Mouse (Mus musculus) cerebellum, adult 11 months (tissue): Measurements from ENCODE around the gene Dcun1d3.
A peak's percentile ranks its signal among the peaks of the same experiment; 100 is the strongest.

Experiments used
- DNase-seq: peaks from one replicate; pipeline ENCODE4 v3.0.0; 2022

Dcun1d3 gene

GRCm38 (mm10) chr7:119895639-119896512, at the start of gene Dcun1d3, which contains the start of gene Lyrm1:
TSS of gene Dcun1d3 (minus strand) at chr7:119896298.
TSS of gene Lyrm1 (plus strand) at chr7:119895861.
- peak; percentile 97 for DNase-seq

GRCm38 (mm10) chr7:119941569-119941968, 45.5 kb upstream of the Dcun1d3 start:
- DNase-seq: no peak

- no peak for DNase-seq
These were observed 40.9 kb upstream of the Dcun1d3 start for GRCm38 (mm10) chr7:119937036-119937435.

GRCm38 (mm10) chr7:119936321-119936720, 40.2 kb upstream of the Dcun1d3 start:
- DNase-seq: no peak

GRCm38 (mm10) chr7:119928783-119929440, 32.8 kb upstream of the Dcun1d3 start:
- no peak for DNase-seq

- no peak for DNase-seq
These were observed 25.0 kb upstream of the Dcun1d3 start for GRCm38 (mm10) chr7:119921054-119921453.

GRCm38 (mm10) chr7:119920457-119920856, 24.4 kb upstream of the Dcun1d3 start:
- DNase-seq: no peak

- DNase-seq: no peak
These were observed 15.6 kb upstream of the Dcun1d3 start for GRCm38 (mm10) chr7:119911727-119912126.

GRCm38 (mm10) chr7:119906523-119907215, 10.6 kb upstream of the Dcun1d3 start:
- no peak for DNase-seq

- DNase-seq: no peak
These were observed 3.4 kb upstream of the Dcun1d3 start for GRCm38 (mm10) chr7:119899386-119900057.

- no peak for DNase-seq
These were observed 2.3 kb upstream of the Dcun1d3 start for GRCm38 (mm10) chr7:119898247-119898856.

- DNase-seq: no peak
These were observed 1.5 kb upstream of the Dcun1d3 start for GRCm38 (mm10) chr7:119897521-119898109.

- DNase-seq: peak; percentile 52
These were observed 1.1 kb downstream of the Dcun1d3 start for GRCm38 (mm10) chr7:119894818-119895544.

GRCm38 (mm10) chr7:119892742-119893141, 3.4 kb downstream of the Dcun1d3 start:
- no peak for DNase-seq

GRCm38 (mm10) chr7:119892198-119892597, 3.9 kb downstream of the Dcun1d3 start:
- DNase-seq: no peak

GRCm38 (mm10) chr7:119887887-119888286, 8.2 kb downstream of the Dcun1d3 start:
- no peak for DNase-seq

- no peak for DNase-seq
These were observed 14.9 kb downstream of the Dcun1d3 start for GRCm38 (mm10) chr7:119881229-119881628.

GRCm38 (mm10) chr7:119880345-119880744, 15.8 kb downstream of the Dcun1d3 start:
- no peak for DNase-seq

GRCm38 (mm10) chr7:119879171-119879570, 16.9 kb downstream of the Dcun1d3 start:
- DNase-seq: no peak

GRCm38 (mm10) chr7:119875776-119876440, 20.2 kb downstream of the Dcun1d3 start:
- DNase-seq: peak; percentile 14

GRCm38 (mm10) chr7:119873050-119873449, 23.0 kb downstream of the Dcun1d3 start:
- no peak for DNase-seq
